Mouse (Mus musculus) lung, postnatal 0 days (tissue): ENCODE data around the gene Rasgrp1. TPM values are rescaled to one million over a fixed set of nuclear protein-coding genes. Genes with fewer than 3 reads are reported as not detected.

Experiments used
- ATAC-seq: fragments of 200-750 bp; cut with Nextera tagmentation; 2 replicates; pipeline ENCODE4 v1.8.0; 2017; ENCODE audit warnings: moderate library complexity
- DNase-seq: peaks from one replicate; pipeline ENCODE4 v3.0.0-alpha.2; 2016; ENCODE audit warnings: low spot score
- H3K27ac ChIP-seq: fragments of 300-500 bp; sonication (generic); 2 replicates; pipeline ENCODE4 v1.5.1; 2014; ENCODE audit warnings: antibody characterized with exemption, mild to moderate bottlenecking, low read length, mixed read lengths
- H3K27me3 ChIP-seq: fragments of 300-500 bp; sonication (generic); replicated peaks from 2 replicates; pipeline ENCODE4 v1.6.1; 2014; ENCODE audit warnings: low read length, mixed read lengths; ENCODE audit not compliant: insufficient read depth
- H3K36me3 ChIP-seq: fragments of 300-500 bp; sonication (generic); 2 replicates; pipeline ENCODE4 v1.6.1; 2014; ENCODE audit warnings: low read length, mixed read lengths; ENCODE audit not compliant: insufficient read depth
- H3K4me1 ChIP-seq: fragments of 300-500 bp; sonication (generic); 2 replicates; pipeline ENCODE4 v1.6.1; 2014; ENCODE audit warnings: antibody characterized with exemption, low read depth, low read length, mixed read lengths; ENCODE audit not compliant: insufficient read depth
- H3K4me2 ChIP-seq: fragments of 300-500 bp; sonication (generic); replicated peaks from 2 replicates; pipeline ENCODE4 v1.6.1; 2014; ENCODE audit warnings: low read depth, mild to moderate bottlenecking, low read length, moderate library complexity, mixed read lengths
- H3K4me3 ChIP-seq: fragments of 300-500 bp; sonication (generic); 2 replicates; pipeline ENCODE4 v1.5.1; 2014; ENCODE audit warnings: low read depth, low read length
- H3K9ac ChIP-seq: fragments of 300-500 bp; sonication (generic); replicated peaks from 2 replicates; pipeline ENCODE4 v1.6.1; 2014; ENCODE audit warnings: low read depth, mild to moderate bottlenecking
- H3K9me3 ChIP-seq: fragments of 300-500 bp; sonication (generic); 2 replicates; pipeline ENCODE4 v1.6.1; 2016; ENCODE audit warnings: low read length, mixed read lengths
- CTCF ChIP-seq: IDR thresholded peaks from 2 replicates; pipeline ENCODE4 v1.5.1; 2016; ENCODE audit warnings: antibody characterized with exemption, mild to moderate bottlenecking
- EP300 ChIP-seq: IDR thresholded peaks from 2 replicates; pipeline ENCODE4 v1.6.1; 2016; ENCODE audit warnings: antibody characterized with exemption, mild to moderate bottlenecking, control low read depth
- WGBS: fragments of 180-500 bp; shearing (Covaris S2); extraction: QIAGEN DNeasy Blood & Tissue Kit; methylation state at CpG from one replicate; pipeline ENCODE4 v1.1.7; 2014; 5-methylcytosine and 5-hydroxymethylcytosine counted together
- polyA plus RNA-seq: library from polyadenylated mRNA; unstranded; fragments of >200 nt; fragmentation: Nextera tagmentation; extraction: Ambion mirVana; gene quantifications from 2 replicates; pipeline ENCODE4 v1.2.1, GENCODE M21; 2015

Rasgrp1 gene
- polyA plus RNA-seq, 1 experiment from 2014 or later = 0.30 TPM

- no peaks in the 10 kb centered on the region for H3K27me3 ChIP-seq
- H3K36me3 ChIP-seq = no peaks in the 10 kb centered on the region
- no peak overlapping the region for H3K27ac ChIP-seq
- 91% methylated on average over 5 of the region's 5 CpGs for WGBS
- H3K9ac ChIP-seq = no peak overlapping the region
- no peak for ATAC-seq
- H3K4me2 ChIP-seq = no peak overlapping the region
- H3K4me3 ChIP-seq = no peak overlapping the region
- no peak for DNase-seq
- no peak for TF ChIP-seq CTCF
- H3K9me3 ChIP-seq = no peaks in the 10 kb centered on the region
- H3K4me1 ChIP-seq = no peaks in the 10 kb centered on the region
Observed at GRCm38 (mm10) chr2:117304941-117305340, 37.9 kb downstream of the Rasgrp1 start.

GRCm38 (mm10) chr2:117303391-117304350 lies 39.1 kb downstream of the Rasgrp1 start:
- no peak for DNase-seq
- TF ChIP-seq CTCF (no peak), EP300 (no peak)
- no peaks in the 10 kb centered on the region for H3K9me3 ChIP-seq
- H3K27ac ChIP-seq = no peak overlapping the region
- no peaks in the 10 kb centered on the region for H3K36me3 ChIP-seq
- WGBS = 90% methylated on average over 12 of the region's 12 CpGs
- no peak overlapping the region for H3K4me3 ChIP-seq
- no peaks in the 10 kb centered on the region for H3K4me1 ChIP-seq
- no peak for ATAC-seq
- no peak overlapping the region for H3K9ac ChIP-seq
- no peaks in the 10 kb centered on the region for H3K27me3 ChIP-seq
- no peak overlapping the region for H3K4me2 ChIP-seq

- TF ChIP-seq CTCF = no peak
- no peak for TF ChIP-seq EP300
- no peak for ATAC-seq
- no peaks in the 10 kb centered on the region for H3K9me3 ChIP-seq
Observed at GRCm38 (mm10) chr2:117299596-117300448, 43.0 kb downstream of the Rasgrp1 start.

GRCm38 (mm10) chr2:117288291-117288690 lies 54.5 kb downstream of the Rasgrp1 start:
- H3K4me3 ChIP-seq = no peak overlapping the region
- no peak for ATAC-seq
- TF ChIP-seq CTCF (no peak), EP300 (no peak)
- WGBS = 86% methylated on average over 7 of the region's 7 CpGs
- H3K9ac ChIP-seq = no peak overlapping the region
- no peaks in the 10 kb centered on the region for H3K4me1 ChIP-seq
- no peak for DNase-seq
- H3K4me2 ChIP-seq = no peak overlapping the region
- H3K27ac ChIP-seq = no peak overlapping the region
- H3K9me3 ChIP-seq = no peaks in the 10 kb centered on the region
- H3K36me3 ChIP-seq = no peaks in the 10 kb centered on the region
- no peaks in the 10 kb centered on the region for H3K27me3 ChIP-seq

More at GRCm38 (mm10) chr2:117299596-117300448, 43.0 kb downstream of the Rasgrp1 start:
- no peaks in the 10 kb centered on the region for H3K36me3 ChIP-seq
- 82% methylated on average over 16 of the region's 16 CpGs for WGBS
- H3K4me1 ChIP-seq = no peaks in the 10 kb centered on the region
- no peak overlapping the region for H3K27ac ChIP-seq
- no peak for DNase-seq
- H3K9ac ChIP-seq = no peak overlapping the region
- no peaks in the 10 kb centered on the region for H3K27me3 ChIP-seq
- H3K4me3 ChIP-seq = no peak overlapping the region
- no peak overlapping the region for H3K4me2 ChIP-seq

GRCm38 (mm10) chr2:117263786-117264408 lies 78.9 kb downstream of the Rasgrp1 start:
- ATAC-seq = peak; percentile 44; the same call in 1 of the 2 replicates
- no peak overlapping the region for H3K4me3 ChIP-seq
- no peak overlapping the region for H3K4me2 ChIP-seq
- no peak overlapping the region for H3K27ac ChIP-seq
- H3K9me3 ChIP-seq = no peaks in the 10 kb centered on the region
- no peaks in the 10 kb centered on the region for H3K4me1 ChIP-seq
- H3K27me3 ChIP-seq = no peaks in the 10 kb centered on the region
- H3K36me3 ChIP-seq = peaks cover 8% of the 10 kb centered on the region; the same call in 1 of the 2 replicates
- H3K9ac ChIP-seq = no peak overlapping the region
- 64% methylated on average over 11 of the region's 11 CpGs for WGBS
- no peak for TF ChIP-seq EP300
- TF ChIP-seq CTCF = peak; percentile 93
- peak; percentile 51 for DNase-seq
